Mouse (Mus musculus) spleen, postnatal 4 days (tissue): ENCODE measurements around the gene Srebf2.

Experiments used
- DNase-seq, 2 experiments: peaks; one replicate each; pipeline ENCODE4 v3.0.0; 2022; ENCODE audit warnings: low spot score in 2 of 2

The Srebf2 gene

DNA sequence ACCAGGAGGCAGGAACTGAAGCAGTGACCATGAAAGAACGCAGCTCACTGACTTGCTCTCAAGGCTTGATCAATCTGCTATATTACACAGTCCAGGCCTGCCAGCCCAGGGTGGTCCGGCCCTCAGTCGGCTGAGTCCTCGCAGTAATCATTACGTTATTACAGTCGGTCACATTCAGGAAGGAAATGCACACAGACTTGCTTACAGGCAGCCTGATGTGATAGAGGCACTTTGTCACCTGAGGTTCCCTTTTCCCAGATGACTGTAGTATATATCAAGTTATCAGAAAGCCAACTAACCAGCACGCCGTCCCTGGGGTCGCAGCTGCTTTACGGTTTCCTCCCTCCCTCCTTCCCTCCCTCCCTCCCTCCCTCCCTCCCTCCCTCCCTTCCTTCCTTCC is 9.9 kb downstream of the Srebf2 start:
- DNase-seq, result no peak

DNA sequence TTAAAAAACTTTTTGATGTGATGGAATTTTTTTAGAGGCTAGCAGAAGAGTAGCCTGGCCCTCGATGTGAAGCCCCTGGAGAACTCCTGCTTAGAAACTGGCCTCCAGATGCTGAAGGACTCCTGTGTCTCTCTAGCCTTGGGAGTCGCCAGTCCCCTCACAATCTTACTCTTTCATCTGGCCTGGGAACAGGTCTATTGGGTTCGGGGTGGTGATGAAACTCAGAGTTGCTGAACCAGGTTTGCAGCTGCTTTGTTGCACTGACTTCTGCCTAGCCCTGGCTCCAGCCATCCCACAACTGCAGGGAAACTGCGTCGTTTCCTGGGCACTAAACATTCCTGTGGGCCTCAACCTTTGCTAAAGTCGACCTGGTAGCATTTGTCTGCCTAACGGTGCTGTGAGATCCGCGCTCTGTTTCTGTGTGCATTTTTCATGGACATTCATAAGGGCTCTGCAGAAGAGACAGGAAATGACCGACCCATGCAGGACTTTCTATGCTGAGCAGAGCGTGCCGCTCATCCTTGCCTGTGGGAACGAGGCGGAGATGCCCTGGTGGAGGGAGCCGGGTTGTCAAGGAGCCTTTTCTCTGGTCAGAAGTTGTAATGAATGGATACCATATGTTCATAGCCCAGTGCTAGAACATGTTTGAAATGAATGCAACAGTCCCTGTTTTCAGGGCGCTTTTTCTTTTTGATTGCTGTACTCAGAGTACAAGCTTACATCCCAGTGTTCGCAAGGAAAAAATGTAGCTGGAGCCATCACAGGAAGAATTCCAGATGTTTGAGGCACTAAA is 11.5 kb downstream of the Srebf2 start:
- no peak for DNase-seq

GRCm38 (mm10) chr15:82159471-82159870 is 12.5 kb downstream of the Srebf2 start:
- no peak for DNase-seq

GRCm38 (mm10) chr15:82160731-82161640 is 14.0 kb downstream of the Srebf2 start:
- DNase-seq, result no peak

DNA sequence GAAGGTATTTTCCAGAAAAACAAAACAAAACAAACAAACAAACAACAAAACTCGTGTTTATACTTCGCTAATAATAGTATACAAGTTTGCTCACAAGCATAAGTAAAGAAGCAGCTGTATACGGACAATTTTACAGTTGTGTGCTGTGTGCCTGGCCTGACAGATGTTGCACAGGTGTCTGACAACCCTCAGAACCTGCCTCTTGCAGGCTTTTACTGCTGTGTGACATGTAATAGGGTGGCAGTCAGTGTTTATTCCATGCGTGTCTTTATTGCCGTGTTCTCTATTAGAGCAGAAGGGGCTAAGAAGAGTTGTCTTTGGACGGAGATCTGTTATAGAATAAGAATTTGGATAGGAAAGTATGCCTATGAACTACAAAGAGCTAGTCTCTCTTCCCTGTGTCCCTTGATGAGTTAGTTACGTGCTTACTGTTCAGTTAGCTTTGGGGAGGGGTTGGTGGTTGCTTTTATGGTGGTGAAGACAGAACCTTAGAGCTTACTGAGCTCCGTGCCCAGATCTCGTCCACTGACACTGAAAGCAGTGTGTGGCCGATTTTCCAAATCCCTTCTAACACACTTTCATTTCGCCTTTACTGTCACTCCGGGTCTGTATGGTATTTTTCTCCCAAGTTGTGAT is 15.1 kb downstream of the Srebf2 start:
- DNase-seq, result no peak

DNA sequence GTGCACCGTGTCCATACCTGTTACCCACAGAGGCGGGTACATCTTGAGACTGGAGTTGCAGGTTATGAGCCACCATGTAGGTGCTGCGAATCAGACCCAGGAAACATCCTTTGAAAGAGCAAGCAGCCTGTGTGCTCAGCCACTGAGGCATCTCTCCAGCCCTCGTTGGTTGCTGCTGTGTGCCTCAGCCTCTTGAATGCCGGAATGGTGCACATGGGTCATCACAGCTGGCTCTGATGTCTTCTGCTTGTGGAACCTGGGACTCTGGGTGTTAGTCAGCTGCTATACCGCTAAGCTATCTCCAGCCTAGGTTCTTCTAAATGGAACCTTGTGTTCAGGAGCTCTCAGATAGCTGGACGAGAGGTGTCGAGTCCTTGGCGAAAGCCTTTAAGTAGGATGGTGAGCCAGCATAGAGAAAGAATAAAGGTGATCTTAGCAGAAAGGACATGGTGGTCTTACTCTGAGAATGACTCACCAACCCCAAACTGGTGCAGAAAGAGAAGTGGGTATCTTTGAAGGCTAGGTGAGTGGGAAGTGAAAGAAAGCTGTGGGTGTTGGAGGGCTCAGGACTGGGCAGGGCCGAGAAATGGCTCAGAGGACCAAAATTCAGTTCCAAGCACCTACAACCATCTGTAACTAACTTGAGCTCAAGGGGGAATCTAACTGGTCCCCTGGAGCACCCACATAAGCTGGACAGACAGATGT is 16.5 kb downstream of the Srebf2 start:
- no peak for DNase-seq

- no peak for DNase-seq
Observed at GRCm38 (mm10) chr15:82164061-82164399, 17.0 kb downstream of the Srebf2 start.

- DNase-seq, result no peak
Observed at GRCm38 (mm10) chr15:82164496-82164895, 17.5 kb downstream of the Srebf2 start.

DNA sequence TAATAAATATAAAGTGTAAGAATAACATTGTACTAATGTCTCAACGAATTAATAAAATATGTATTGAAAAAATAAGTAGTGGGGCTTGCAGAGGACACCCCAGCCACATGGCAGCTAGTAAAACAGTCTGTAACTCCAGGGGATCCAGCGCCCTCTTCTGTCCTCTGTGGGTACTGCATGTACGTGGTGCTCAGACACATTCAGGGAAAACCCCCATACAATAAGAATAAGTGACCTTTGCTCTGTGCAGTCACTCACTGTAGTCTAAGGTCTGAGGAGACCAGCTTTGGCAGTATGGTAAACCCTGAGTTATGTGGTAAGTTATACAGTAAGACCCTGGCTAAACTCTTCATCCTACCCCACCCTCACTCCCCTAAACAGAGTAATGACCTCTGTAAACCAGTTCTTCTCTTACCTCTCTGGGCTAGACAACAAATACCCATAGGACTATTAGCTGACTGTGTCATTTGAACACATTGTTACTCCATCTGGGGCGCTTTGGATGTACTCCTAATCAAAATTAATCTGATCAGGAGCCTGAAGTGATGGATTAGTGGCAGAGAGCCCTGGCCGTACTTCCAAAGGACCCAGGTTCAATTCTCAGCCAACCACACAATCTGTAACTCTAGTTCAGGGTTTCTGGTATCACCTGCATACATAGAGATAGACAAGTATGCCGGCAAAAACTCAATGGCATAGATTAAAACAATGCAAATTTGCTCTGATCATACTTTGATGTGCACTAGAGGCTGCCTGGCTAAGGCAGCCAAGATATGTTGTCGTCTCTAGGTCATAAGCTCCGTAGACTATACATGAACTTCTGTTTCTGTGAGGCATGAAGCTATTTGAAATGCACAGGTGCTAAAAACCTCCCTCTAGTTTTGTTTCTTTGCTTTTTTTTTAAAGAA is 18.6 kb downstream of the Srebf2 start:
- peak; percentile 90 to 97 for DNase-seq

DNA sequence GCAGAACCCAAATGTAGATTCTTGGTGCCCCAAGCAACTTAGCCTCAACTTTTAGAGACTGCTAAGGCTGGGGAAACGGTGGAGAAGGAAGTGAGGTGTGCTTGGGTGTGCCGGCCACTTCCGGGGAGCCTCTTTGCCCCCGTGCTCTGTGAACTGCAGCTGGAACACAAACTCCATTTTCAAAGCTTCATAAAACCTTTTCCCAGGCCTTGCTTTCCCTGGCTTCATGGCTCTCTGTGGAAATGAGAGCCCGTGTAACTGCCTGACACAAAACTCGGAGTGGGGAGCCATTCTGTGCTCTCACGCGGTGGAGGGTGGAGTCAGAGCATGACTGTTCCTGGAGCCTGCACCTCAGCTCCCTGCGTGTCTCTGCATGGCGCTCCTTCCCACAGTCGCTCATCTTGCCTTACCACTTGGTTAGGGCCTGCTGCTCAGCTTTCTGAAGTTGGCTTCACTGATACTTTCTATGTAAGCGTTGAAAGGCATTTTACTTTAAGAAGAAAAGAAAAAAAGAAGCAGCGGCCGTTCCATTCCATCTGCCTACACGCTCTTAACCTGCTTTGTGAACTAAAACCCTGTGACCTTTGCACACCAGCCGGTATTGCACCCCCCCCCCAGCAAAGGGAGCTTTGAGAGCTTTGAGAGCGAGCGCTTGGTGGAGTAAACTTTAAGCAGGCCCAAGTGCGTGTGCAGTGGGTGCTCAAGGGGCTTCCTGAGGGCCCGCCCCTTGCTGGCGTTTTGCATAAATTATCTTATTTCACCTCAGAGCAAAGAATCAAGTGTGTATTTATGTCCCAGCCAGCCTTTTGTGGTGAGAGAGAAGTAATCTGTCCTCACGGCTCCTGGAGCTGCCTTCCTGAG is 19.5 kb downstream of the Srebf2 start:
- DNase-seq, result no peak

DNA sequence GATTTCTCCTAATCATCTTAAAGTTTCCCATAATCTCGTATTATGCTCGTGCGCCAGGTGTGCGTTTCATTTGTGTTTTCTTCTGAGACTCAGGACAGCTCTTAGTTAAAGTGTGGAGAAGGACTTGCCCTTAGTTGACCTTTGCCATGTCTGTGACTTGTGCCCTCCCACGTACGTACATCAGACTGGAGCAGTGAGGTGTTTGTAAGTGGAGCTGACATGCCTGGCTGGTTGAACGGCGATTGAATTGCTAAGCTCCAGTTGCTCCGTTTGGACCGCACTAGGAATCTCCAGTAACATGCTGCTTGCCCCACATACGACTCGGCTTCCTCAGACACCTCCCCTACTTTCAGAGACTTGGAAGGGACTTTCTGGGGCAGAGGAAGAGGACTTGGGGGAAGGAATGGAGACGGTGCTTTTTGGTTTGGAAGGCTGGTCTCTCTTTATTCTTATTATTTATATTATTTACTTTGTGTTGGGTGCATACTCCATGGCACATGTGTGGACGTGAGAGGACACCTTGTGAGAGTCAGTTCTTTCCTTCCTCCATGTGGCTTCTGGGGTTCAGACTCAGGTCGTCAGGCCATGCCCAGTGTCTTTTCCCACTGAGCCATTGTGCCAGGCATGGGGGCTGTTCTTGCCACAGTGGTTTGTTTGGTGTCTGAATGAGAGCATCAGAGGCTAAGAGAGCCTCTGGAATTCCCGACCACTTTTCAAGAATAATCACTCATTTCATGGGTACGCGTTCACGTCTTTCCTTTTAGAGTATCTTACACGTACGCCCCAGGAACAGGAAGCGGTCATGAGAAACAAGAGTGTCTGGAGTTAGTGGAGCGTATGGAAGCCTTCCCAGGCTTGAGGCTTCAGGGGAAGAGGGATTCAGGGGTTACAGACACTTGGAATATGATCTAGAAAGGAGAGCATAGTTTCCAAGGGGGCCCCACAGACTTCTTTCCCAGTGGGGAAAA is 20.5 kb downstream of the Srebf2 start:
- DNase-seq, result no peak

DNA sequence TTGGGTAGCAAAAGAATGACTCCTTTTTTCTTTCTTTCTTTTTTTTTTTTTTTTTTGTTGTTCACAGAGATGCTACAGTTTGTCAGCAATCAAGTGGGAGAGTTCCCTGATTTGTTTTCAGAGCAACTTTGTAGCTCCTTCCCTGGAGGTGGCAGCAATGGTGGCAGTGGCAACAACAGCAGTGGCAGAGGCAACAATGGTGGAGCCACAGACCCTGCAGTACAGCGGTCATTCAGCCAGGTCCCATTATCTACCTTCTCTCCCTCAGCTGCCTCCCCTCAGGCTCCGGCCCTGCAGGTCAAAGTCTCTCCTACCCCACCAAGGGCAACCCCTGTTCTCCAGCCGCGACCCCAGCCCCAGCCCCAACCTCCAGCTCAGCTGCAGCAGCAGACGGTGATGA is 22.7 kb downstream of the Srebf2 start:
- DNase-seq, result peak in 1 of 2 experiments; percentile 60

DNA sequence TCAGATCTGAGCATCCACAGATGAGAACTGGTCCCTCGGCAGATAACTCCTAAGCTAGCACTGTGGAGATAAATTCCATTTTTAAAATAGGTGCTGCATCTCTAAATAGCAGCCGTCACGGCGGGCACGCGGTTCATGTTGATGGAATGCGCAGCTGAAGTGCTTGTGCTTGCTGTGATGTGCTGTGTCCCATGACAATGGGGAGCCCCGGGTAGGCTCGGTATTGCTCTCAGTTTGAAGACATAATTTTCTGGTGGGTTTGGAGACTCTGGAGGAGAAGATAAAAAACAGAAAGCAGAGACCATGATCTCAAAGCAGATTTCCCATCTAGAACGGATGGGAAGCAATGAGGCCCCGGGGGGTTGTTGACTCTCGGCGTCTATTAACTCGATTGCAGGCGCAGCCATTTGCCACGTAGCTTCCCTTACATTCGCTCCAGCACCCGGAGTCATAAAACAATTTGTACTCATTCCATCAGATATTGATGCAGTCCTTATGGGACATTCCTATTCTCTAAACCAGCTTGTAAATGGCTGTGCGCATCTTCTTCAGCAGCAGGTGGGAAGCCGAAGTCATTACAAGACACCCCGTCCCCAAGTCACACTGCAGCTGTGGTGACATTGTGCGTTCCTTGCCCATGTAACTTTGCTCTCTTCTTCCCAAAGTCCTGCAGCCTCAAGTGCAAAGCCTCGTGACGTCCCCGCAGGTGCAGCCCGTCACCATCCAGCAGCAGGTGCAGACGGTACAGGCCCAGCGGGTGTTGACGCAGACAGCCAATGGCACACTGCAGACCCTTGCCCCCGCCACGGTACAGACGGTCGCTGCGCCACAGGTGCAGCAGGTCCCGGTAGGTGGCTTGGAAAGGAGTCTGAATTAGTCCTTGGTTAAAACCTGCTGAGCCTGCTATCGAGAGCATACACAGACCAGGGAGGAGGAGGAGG is 23.7 kb downstream of the Srebf2 start:
- no peak for DNase-seq

DNA sequence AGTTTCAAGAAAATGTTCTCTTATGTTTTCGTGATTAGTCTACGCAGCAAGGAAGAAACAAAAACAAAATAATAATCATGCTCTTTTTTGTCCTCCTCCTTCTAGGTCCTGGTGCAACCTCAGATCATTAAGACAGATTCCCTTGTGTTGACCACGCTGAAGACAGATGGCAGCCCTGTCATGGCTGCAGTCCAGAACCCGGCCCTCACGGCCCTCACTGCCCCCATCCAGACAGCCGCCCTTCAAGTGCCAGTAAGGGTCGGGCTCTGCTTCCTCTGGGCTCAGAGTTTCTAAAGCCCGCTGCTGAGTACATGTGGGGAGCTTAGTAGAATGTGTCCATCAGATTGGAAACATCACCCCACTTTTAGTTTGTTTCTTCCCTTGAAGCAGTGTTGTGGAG is 25.7 kb downstream of the Srebf2 start:
- no peak for DNase-seq

GRCm38 (mm10) chr15:82175091-82175490 is 28.1 kb downstream of the Srebf2 start:
- DNase-seq, result no peak

- no peak for DNase-seq
Observed at GRCm38 (mm10) chr15:82177743-82178290, 30.8 kb downstream of the Srebf2 start.

GRCm38 (mm10) chr15:82181131-82181530 is 34.1 kb downstream of the Srebf2 start:
- peak in 1 of 2 experiments; percentile 44 for DNase-seq
